Mouse (Mus musculus): ENCODE results near the gene Foxa2. TPM values are rescaled to one million over a fixed set of nuclear protein-coding genes. Genes with fewer than 3 reads are reported as not detected.

Gene Foxa2
- total RNA-seq, 2 experiments from 2014 or later: not detected

DNA sequence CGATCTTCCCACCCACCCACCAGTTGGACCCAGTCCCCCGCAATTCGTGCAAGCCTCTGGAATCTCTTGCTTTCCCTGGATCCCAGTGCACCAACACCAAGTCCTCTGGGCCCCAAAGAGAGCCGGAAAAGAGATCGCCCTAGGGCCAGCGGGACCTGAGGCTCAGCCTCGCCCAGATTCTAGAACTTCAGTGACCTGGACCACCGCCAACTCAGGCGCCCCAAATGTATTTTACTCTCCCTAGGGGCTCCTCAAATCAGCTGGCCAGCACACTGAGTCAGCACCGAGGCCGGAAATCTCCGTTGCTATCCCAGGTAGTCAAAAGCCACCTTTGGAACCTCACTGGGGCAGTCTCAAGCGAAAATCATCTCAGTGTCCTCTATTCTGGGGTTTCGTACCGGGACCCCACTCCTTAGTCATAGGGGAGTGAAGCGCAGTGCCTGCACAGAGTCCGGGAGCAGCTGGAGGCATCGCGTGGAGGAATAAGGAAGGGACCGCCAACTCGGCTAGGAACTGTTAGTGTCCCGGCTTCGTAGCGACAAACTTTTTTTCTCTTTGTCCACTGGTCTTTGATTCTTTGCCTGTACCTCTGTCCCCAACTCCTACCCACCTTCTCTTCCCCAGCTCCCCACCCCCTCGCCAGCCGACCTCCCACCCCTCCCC lies 1.8 kb downstream of the Foxa2 start:
- H3K4me3 ChIP-seq: peak overlapping the region; percentile 53
- H3K27ac ChIP-seq: no peak overlapping the region
- intact Hi-C loops (cut with DNase I): no loop called here
- no peak for DNase-seq
- TF ChIP-seq CTCF (IDR thresholded peaks at IDR 0.05): no peak

DNA sequence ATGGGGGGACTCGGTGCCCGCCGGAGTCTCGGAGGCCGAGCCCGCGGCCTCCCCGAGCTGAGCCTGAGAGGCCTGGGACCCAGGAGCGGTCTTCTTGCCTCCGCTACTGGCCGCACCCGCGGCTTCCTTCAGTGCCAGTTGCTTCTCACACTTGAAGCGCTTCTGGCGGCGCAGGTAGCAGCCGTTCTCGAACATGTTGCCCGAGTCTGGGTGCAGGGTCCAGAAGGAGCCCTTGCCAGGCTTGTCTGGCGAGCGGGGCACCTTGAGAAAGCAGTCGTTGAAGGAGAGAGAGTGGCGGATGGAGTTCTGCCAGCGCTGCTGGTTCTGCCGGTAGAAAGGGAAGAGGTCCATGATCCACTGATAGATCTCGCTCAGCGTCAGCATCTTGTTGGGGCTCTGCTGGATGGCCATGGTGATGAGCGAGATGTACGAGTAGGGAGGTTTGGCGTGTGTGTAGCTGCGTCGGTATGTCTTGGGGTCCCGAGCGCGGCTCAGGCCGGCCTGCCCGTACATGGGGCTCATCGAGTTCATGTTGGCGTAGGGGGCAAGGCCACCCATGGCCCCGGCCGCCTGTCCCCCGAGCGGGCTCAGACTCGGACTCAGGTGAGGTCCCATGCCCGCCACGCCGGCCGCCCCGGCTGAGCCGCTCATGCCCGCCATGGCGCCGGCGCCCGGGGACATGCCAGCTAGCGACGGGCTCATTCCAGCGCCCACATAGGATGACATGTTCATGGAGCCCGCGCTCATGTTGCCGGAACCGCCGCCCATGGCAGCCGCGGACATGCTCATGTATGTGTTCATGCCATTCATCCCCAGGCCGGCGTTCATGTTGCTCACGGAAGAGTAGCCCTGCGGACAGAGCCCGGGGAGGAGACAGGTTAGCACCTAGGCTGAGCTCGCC lies 2.5 kb downstream of the Foxa2 start:
- H3K27ac ChIP-seq: no peak overlapping the region
- no peak for DNase-seq
- intact Hi-C loops (cut with DNase I): no loop called here

DNA sequence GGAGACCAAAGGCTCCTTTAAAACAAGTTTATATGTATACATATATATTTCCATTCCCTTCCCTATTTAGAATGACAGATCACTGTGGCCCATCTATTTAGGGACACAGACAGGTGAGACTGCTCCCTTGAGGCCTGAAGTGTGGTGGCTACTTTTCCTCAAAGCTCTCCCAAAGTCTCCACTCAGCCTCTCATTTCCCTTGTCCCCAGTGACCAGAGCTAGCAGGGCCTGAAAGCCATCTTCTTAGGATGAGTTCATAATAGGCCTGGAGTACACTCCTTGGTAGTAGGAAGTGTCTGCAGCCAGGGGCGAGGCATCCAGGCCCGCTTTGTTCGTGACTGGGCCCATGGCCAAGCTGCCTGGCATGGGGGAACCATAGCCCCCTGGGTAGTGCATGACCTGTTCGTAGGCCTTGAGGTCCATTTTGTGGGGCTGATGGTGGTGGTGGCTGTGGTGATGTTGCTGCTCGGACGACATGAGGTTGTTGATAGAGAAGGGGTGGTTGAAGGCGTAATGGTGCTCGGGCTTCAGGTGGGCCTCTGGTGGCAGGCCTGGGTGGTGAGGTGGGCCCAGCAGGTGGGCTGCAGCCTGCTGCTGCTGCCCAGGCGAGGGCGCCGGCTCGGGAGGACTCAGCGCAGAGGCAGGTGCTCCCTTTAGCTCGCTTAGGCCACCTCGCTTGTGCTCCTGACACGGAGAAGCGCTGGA lies 3.3 kb downstream of the Foxa2 start:
- intact Hi-C loops (cut with DNase I): no loop called here
- no peak overlapping the region for H3K4me3 ChIP-seq
- no peak for TF ChIP-seq CTCF (IDR thresholded peaks at IDR 0.05)
- no peak for DNase-seq
- H3K27ac ChIP-seq: no peak overlapping the region

More for the DNA sequence above, 2.5 kb downstream of the Foxa2 start:
- peak overlapping the region; percentile 53 for H3K4me3 ChIP-seq
- no peak for TF ChIP-seq CTCF (IDR thresholded peaks at IDR 0.05)

DNA sequence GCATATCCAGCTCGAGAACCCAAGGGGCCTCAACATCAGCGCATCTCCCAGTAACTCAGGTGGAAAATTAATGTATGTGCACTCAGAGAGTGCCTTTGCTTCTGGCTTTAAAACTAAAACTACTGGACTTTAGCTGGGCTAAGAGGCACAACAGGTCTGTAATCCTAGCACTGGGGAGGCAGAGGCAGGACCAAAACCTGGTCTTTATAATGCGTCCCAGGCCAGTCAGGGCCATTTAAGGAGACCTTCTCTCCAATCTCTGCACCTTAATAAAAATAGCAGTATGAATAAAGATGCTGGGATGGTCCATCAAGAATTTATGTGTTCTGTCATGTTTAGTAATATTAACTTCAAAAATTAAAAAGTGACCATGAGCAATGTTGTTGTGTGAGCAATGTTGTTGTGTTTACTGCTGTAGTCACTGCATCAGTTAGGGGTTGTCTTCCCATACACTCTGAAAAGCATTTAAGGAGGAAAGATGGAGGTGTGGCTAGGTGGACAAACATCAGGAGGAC lies 4.6 kb downstream of the Foxa2 start:
- TF ChIP-seq CTCF (IDR thresholded peaks at IDR 0.05): no peak
- H3K4me3 ChIP-seq: no peak overlapping the region
- DNase-seq: no peak
- H3K27ac ChIP-seq: no peak overlapping the region
- intact Hi-C loops (cut with DNase I): no loop called here

DNA sequence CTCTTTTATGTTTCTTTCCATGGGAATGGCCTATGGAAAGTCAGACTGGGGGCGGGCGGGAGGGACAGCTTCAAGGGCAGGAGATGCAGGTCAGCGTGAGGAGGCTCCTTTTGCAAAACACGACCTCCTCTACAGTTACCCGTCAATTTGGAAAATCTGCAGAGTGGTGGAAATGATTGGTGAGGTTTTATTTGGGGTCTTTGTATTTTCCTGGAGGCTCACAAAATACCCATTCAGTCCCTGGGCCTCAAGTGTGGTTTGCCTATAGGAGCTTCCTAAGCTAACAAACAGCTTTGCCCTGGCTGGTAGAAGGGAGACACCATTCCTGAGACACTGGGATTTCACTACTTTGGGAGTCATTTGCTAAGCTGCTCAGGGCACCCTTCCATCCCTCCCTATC lies 5.4 kb downstream of the Foxa2 start:
- TF ChIP-seq CTCF (IDR thresholded peaks at IDR 0.05): no peak
- no peak for DNase-seq
- no peak overlapping the region for H3K27ac ChIP-seq
- intact Hi-C loops (cut with DNase I): no loop called here
- no peak overlapping the region for H3K4me3 ChIP-seq

DNA sequence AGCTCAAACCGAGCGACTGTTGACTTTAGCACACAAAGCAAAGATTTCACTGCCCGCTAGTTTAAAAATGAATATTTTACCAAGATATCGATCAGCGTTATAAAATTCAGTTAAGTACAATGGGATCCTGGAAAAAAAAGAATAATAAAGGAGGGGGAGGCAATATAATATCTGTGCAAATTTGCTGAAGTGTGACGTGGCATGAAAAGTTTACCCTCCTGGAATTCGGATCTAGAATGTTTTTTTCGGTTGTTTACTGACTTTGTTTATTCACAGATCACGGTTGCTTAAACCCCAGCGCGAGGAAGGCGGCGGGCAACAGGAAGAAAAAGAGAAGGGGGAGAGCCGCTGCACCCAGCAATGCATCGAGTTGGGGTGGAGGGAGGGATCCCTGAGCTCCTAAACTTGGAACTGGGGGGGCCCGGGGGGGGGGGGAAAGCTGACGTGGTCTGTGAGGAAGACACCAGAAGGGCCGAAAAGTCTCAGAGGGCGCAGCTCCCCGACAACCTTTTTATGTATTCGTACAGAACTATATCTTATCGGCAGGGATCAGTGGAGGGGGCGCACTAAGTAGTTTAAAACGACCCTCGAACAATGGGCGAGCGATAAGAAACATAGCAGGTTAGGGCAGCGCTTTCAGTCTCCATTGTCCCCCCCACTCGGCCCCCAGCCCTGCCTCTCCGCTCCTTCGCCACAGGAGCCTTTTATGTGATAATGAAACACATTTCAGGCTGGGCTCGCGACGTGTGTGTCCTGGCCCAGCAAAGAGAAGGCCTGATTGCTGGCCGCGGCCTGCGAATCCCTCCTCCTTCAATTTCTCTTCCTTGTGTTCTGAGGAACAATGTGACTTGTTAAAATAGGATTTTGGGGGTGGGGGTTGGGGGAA lies 6.3 kb downstream of the Foxa2 start:
- TF ChIP-seq CTCF (IDR thresholded peaks at IDR 0.05): no peak
- intact Hi-C loops (cut with DNase I): no loop called here
- no peak overlapping the region for H3K27ac ChIP-seq
- DNase-seq: no peak
- H3K4me3 ChIP-seq: no peak overlapping the region

DNA sequence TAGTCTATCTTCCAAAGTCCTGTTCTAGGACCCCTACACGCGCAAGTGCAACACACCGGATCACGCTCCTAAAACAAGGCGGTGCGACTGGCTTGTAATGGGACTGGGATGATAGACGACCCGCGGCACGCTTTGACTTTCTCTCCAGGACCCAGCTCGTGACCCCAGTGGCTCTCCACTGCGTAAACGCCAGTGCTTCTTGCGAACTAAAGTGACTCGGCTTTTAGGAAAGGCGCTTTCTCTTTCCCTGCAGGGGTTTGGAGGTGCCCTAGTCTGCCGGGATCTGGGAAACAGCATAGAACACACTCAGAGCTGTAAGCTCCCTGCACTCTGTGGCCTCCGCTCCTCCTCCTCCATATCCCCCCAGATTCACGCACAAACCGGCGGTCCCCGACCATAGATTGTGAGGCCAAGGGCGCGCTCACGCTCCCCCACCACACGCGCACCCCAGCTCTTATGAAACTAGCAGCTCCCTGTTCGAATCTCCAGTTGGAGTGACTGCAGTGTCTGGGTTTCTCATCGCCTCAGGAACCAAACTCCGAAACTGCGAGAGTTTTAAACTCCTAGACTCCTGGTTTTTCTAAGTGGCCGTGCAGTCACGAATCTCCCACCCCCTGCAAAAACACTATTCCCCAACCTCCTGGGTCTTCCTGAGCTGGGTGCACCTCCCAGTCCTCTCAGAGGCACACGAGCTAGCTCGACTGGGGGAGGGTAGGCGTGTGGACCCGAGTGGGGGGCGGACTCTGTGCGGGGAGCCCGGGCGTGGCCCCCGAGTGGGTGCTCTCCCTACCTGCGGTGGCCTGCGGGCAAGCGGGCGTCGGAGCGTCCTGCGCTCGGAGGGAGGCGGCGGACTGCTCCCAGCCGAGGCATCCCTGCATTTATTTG lies 7.2 kb downstream of the Foxa2 start:
- Histone ChIP-seq H3K4me3 (no peak overlapping the region; the same call in 1 of the 2 replicates), H3K27ac (no peak overlapping the region)
- TF ChIP-seq CTCF (IDR thresholded peaks at IDR 0.05): no peak
- intact Hi-C loops (cut with DNase I): no loop called here
- DNase-seq: no peak

DNA sequence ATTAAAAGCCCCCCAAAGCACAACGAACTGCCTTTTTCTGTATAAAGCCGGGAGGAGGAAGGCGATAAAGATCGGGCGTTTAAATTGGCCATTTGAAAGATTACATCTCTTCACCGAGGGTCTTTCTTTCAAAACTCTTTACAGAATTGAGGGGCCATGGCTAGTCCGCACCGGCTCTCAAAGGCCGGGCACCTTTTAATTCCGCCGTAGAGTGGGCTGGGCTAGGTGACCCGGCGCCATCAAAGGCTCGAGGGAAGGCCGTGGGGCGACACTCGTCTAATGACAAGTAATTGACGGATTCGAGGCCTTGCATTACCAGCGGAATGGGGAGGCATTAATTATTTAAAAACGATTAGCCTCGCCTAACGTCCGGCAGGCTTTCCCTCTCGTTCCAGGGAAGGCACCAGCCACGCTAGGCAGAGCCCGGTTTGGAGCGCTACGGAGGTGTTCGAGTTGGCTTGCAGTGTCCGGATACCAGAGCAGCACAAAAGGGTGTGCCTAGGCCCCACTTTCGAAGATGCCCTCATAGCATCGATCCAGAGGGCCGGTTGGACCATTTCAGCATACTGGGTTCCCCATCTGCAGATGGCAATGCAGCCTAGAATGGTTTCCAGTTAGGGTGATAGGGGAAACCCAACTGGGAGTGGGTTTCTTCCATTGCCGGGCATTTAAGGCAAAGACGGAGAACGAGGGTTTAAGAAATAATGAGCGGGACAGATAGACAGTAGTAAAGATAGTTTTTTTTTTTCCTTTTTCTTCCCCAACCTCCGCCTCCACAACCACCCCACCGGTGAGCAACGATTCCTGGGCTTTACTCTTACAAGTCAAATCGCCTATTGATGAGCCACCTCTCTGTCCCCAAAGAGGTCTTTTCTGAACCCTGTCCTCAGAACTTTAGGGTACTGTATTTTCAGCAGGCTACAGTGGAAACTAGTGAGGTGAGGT lies 8.1 kb downstream of the Foxa2 start:
- intact Hi-C loops (cut with DNase I): no loop called here
- TF ChIP-seq CTCF (IDR thresholded peaks at IDR 0.05): no peak
- Histone ChIP-seq H3K27ac (no peak overlapping the region), H3K4me3 (no peak overlapping the region)
- DNase-seq: no peak

DNA sequence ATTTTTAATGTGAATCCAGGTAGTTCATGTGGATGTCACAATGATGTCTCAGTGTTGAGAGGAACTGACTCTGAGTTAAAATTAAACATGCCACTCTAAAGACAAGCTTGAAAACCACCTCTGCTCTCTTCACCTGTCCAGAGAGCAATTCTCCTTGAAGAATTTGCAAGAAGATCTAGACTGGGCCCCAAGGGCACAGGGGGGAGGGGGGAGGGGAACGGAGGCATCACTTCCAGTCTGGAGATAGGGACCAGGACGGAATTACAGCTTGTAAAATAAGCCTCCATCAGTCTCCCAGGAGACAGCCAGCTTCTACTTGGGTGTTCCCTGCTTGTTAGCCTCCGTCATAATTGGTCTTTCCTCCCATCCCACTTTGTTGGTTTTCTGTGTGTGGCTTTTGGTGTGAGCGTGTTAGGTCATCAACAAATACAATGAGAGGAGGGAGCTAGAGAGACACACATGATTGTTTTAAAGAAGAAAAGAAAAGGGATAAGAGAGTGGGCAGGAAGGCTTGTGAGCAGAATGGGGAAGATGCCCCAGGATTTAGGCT lies 10.1 kb downstream of the Foxa2 start:
- H3K27ac ChIP-seq: no peak overlapping the region
- DNase-seq: no peak
- intact Hi-C loops (cut with DNase I): no loop called here
- H3K4me3 ChIP-seq: no peak overlapping the region
- TF ChIP-seq CTCF (IDR thresholded peaks at IDR 0.05): no peak
